Mouse (Mus musculus) ES-Bruce4 (cell line): ENCODE results near the gene Scarf2. TPM values are rescaled to one million over a fixed set of nuclear protein-coding genes. Genes with fewer than 3 reads are reported as not detected.

Experiments
- H3K27ac ChIP-seq: 2 replicates; pipeline ENCODE4 v1.5.1; 2012; ENCODE audit warnings: low read length, inconsistent platforms; ENCODE audit not compliant: insufficient read depth
- H3K27me3 ChIP-seq: 2 replicates; pipeline ENCODE4 v1.6.1; 2012; ENCODE audit warnings: mild to moderate bottlenecking, low read length, inconsistent platforms; ENCODE audit not compliant: control insufficient read depth, poor library complexity, insufficient read depth, severe bottlenecking
- H3K36me3 ChIP-seq: 2 replicates; pipeline ENCODE4 v1.6.1; 2012; ENCODE audit warnings: inconsistent platforms, mild to moderate bottlenecking, low read length, moderate library complexity; ENCODE audit not compliant: control insufficient read depth, poor library complexity, insufficient read depth, severe bottlenecking
- H3K4me1 ChIP-seq: one replicate; pipeline ENCODE4 v1.8.1; 2011; ENCODE audit warnings: low read length; ENCODE audit not compliant: control insufficient read depth, insufficient read depth
- H3K4me3 ChIP-seq: 2 replicates; pipeline ENCODE4 v1.5.1; 2011; ENCODE audit warnings: low read depth, mild to moderate bottlenecking, low read length
- H3K9ac ChIP-seq: 2 replicates; pipeline ENCODE4 v1.6.1; 2012; ENCODE audit warnings: low read depth, mild to moderate bottlenecking, inconsistent platforms; ENCODE audit not compliant: poor library complexity, severe bottlenecking
- H3K9me3 ChIP-seq: replicated peaks from 2 replicates; pipeline ENCODE4 v1.6.1; 2012; ENCODE audit warnings: mild to moderate bottlenecking, low read length, inconsistent platforms; ENCODE audit not compliant: control insufficient read depth, poor library complexity, insufficient read depth, severe bottlenecking
- CTCF ChIP-seq: IDR thresholded peaks from one replicate; pipeline ENCODE4 v1.8.1; 2011; ENCODE audit warnings: low read depth, low read length
- EP300 ChIP-seq: IDR thresholded peaks from 2 replicates; pipeline ENCODE4 v1.6.1; 2011; ENCODE audit warnings: low read depth, low read length; ENCODE audit not compliant: insufficient read depth
- POLR2A ChIP-seq: IDR thresholded peaks from one replicate; pipeline ENCODE4 v1.8.1; 2011; ENCODE audit warnings: low read length; ENCODE audit not compliant: insufficient read depth
- polyA plus RNA-seq: library from polyadenylated mRNA; stranded (reverse); fragments of >200 nt; gene quantifications from 2 replicates; pipeline ENCODE4 v1.2.4, GENCODE M21; 2011; ENCODE audit warnings: low read depth; ENCODE audit not compliant: missing spikeins, insufficient read depth, insufficient read length

Scarf2 gene
- polyA plus RNA-seq, 1 experiment = 6.5 TPM

GRCm38 (mm10) chr16:17835481-17835880 is 38.4 kb downstream of the Scarf2 start:
- H3K4me3 ChIP-seq = no peak overlapping the region
- no peak overlapping the region for H3K9ac ChIP-seq
- peaks cover 2% of the 10 kb centered on the region for H3K4me1 ChIP-seq
- no peak overlapping the region for H3K27ac ChIP-seq
- no peaks in the 10 kb centered on the region for H3K9me3 ChIP-seq
- no peaks in the 10 kb centered on the region for H3K36me3 ChIP-seq
- peaks cover 9% of the 10 kb centered on the region for H3K27me3 ChIP-seq
- no peak for TF ChIP-seq EP300
- no peak for TF ChIP-seq CTCF
- no peak for TF ChIP-seq POLR2A

GRCm38 (mm10) chr16:17838051-17838450 is 41.0 kb downstream of the Scarf2 start, which contains the start of gene Car15:
TSS of gene Car15 (minus strand) at chr16:17838364.
- peaks cover 2% of the 10 kb centered on the region for H3K4me1 ChIP-seq
- no peak within 1 kb of the TSS for H3K27ac ChIP-seq
- H3K36me3 ChIP-seq = no peaks in the 10 kb centered on the region
- TF ChIP-seq CTCF (no peak), EP300 (no peak), POLR2A (no peak)
- H3K27me3 ChIP-seq = peaks cover 9% of the 10 kb centered on the region
- H3K9ac ChIP-seq = no peak within 1 kb of the TSS
- no peaks in the 10 kb centered on the region for H3K9me3 ChIP-seq
- H3K4me3 ChIP-seq = no peak within 1 kb of the TSS

GRCm38 (mm10) chr16:17839976-17840375 is 42.9 kb downstream of the Scarf2 start:
- Histone ChIP-seq H3K36me3 (peaks cover 6% of the 10 kb centered on the region), H3K27me3 (no peaks in the 10 kb centered on the region; the same call in 1 of the 2 replicates), H3K4me3 (no peak overlapping the region), H3K9ac (no peak overlapping the region), H3K4me1 (no peaks in the 10 kb centered on the region), H3K27ac (no peak overlapping the region), H3K9me3 (no peaks in the 10 kb centered on the region)
- TF ChIP-seq CTCF = no peak
- no peak for TF ChIP-seq POLR2A
- no peak for TF ChIP-seq EP300

GRCm38 (mm10) chr16:17842437-17842836 is 45.4 kb downstream of the Scarf2 start:
- Histone ChIP-seq H3K27me3 (no peaks in the 10 kb centered on the region), H3K36me3 (peaks cover 6% of the 10 kb centered on the region), H3K27ac (no peak overlapping the region), H3K4me1 (no peaks in the 10 kb centered on the region), H3K9me3 (no peaks in the 10 kb centered on the region), H3K4me3 (no peak overlapping the region), H3K9ac (no peak overlapping the region)
- no peak for TF ChIP-seq CTCF
- TF ChIP-seq POLR2A = no peak
- no peak for TF ChIP-seq EP300

- TF ChIP-seq POLR2A = no peak
- TF ChIP-seq CTCF = no peak
- TF ChIP-seq EP300 = no peak
- H3K27ac ChIP-seq = no peak overlapping the region
- no peaks in the 10 kb centered on the region for H3K27me3 ChIP-seq
- no peak overlapping the region for H3K4me3 ChIP-seq
- no peak overlapping the region for H3K9ac ChIP-seq
- peaks cover 10% of the 10 kb centered on the region for H3K36me3 ChIP-seq
- no peaks in the 10 kb centered on the region for H3K4me1 ChIP-seq
- H3K9me3 ChIP-seq = no peaks in the 10 kb centered on the region
Observed at GRCm38 (mm10) chr16:17843701-17844365, 46.8 kb downstream of the Scarf2 start.

GRCm38 (mm10) chr16:17848431-17848830 is 51.3 kb downstream of the Scarf2 start:
- H3K9ac ChIP-seq = no peak overlapping the region
- H3K27me3 ChIP-seq = no peaks in the 10 kb centered on the region
- TF ChIP-seq EP300 (no peak), POLR2A (no peak), CTCF (no peak)
- no peaks in the 10 kb centered on the region for H3K4me1 ChIP-seq
- H3K4me3 ChIP-seq = no peak overlapping the region
- no peaks in the 10 kb centered on the region for H3K9me3 ChIP-seq
- no peak overlapping the region for H3K27ac ChIP-seq
- peaks cover 15% of the 10 kb centered on the region for H3K36me3 ChIP-seq
